Mouse (Mus musculus): ENCODE measurements around the gene Gsg1l. TPM values are rescaled to one million over a fixed set of nuclear protein-coding genes. Genes with fewer than 3 reads are reported as not detected.

Gsg1l gene
- polyA plus RNA-seq, 1 experiment from 2014 or later: 0.55 TPM

GRCm38 (mm10) chr7:125992356-125992891 is 89.8 kb downstream of the Gsg1l start:
- H3K9ac ChIP-seq (ENCODE audit: low read length): no peak overlapping the region
- 64% methylated on average over 6 of the region's 6 CpGs for WGBS
- no peak for ATAC-seq (ENCODE audit: insufficient number of reproducible peaks, low FRiP score, low TSS enrichment, low read depth)
- no peaks in the 10 kb centered on the region for H3K27me3 ChIP-seq (ENCODE audit: control insufficient read depth, insufficient read depth, low read length)
- no peak overlapping the region for H3K27ac ChIP-seq (replicated peaks; ENCODE audit: low read depth, low read length)
- H3K4me2 ChIP-seq (ENCODE audit: low read depth, severe bottlenecking): no peak overlapping the region
- peaks cover 5% of the 10 kb centered on the region for H3K4me1 ChIP-seq (ENCODE audit: control insufficient read depth, insufficient read depth, low read length)
- no peaks in the 10 kb centered on the region for H3K9me3 ChIP-seq (ENCODE audit: control insufficient read depth, low read length)
- H3K4me3 ChIP-seq (ENCODE audit: low read depth, low read length): no peak overlapping the region
- H3K36me3 ChIP-seq (ENCODE audit: control insufficient read depth, insufficient read depth, low read length): no peaks in the 10 kb centered on the region
- DNase-seq (ENCODE audit: low spot score): no peak

- Histone ChIP-seq H3K27ac (replicated peaks; ENCODE audit: low read depth, low read length) (no peak overlapping the region), H3K4me2 (ENCODE audit: low read depth, severe bottlenecking) (no peak overlapping the region), H3K36me3 (ENCODE audit: control insufficient read depth, insufficient read depth, low read length) (no peaks in the 10 kb centered on the region), H3K4me3 (ENCODE audit: low read depth, low read length) (no peak overlapping the region), H3K9me3 (ENCODE audit: control insufficient read depth, low read length) (no peaks in the 10 kb centered on the region), H3K9ac (ENCODE audit: low read length) (no peak overlapping the region), H3K4me1 (ENCODE audit: control insufficient read depth, insufficient read depth, low read length) (peaks cover 5% of the 10 kb centered on the region), H3K27me3 (ENCODE audit: control insufficient read depth, insufficient read depth, low read length) (no peaks in the 10 kb centered on the region)
- no peak for ATAC-seq (ENCODE audit: insufficient number of reproducible peaks, low FRiP score, low TSS enrichment, low read depth)
- DNase-seq (ENCODE audit: low spot score): no peak
- 60% methylated on average over 2 of the region's 2 CpGs for WGBS
These were observed 90.4 kb downstream of the Gsg1l start for GRCm38 (mm10) chr7:125991846-125992245.

- DNase-seq (ENCODE audit: low spot score) (no peak), ATAC-seq (ENCODE audit: insufficient number of reproducible peaks, low FRiP score, low TSS enrichment, low read depth) (no peak)
- no peak overlapping the region for H3K4me3 ChIP-seq (ENCODE audit: low read depth, low read length)
- H3K4me1 ChIP-seq (ENCODE audit: control insufficient read depth, insufficient read depth, low read length): peaks cover 5% of the 10 kb centered on the region
- H3K4me2 ChIP-seq (ENCODE audit: low read depth, severe bottlenecking): no peak overlapping the region
- H3K9ac ChIP-seq (ENCODE audit: low read length): no peak overlapping the region
- H3K27ac ChIP-seq (replicated peaks; ENCODE audit: low read depth, low read length): no peak overlapping the region
- H3K9me3 ChIP-seq (ENCODE audit: control insufficient read depth, low read length): no peaks in the 10 kb centered on the region
- no peaks in the 10 kb centered on the region for H3K27me3 ChIP-seq (ENCODE audit: control insufficient read depth, insufficient read depth, low read length)
- no peaks in the 10 kb centered on the region for H3K36me3 ChIP-seq (ENCODE audit: control insufficient read depth, insufficient read depth, low read length)
- WGBS: 89% methylated on average over 7 of the region's 7 CpGs
These were observed 92.2 kb downstream of the Gsg1l start for GRCm38 (mm10) chr7:125989969-125990368.

GRCm38 (mm10) chr7:125989489-125989888 is 92.7 kb downstream of the Gsg1l start:
- no peak for DNase-seq (ENCODE audit: low spot score)

GRCm38 (mm10) chr7:125988326-125988725 is 93.9 kb downstream of the Gsg1l start:
- DNase-seq (ENCODE audit: low spot score) (no peak), ATAC-seq (ENCODE audit: insufficient number of reproducible peaks, low FRiP score, low TSS enrichment, low read depth) (no peak)
- WGBS: 91% methylated on average over 3 of the region's 3 CpGs
- H3K36me3 ChIP-seq (ENCODE audit: control insufficient read depth, insufficient read depth, low read length): no peaks in the 10 kb centered on the region
- no peaks in the 10 kb centered on the region for H3K9me3 ChIP-seq (ENCODE audit: control insufficient read depth, low read length)
- H3K4me2 ChIP-seq (ENCODE audit: low read depth, severe bottlenecking): no peak overlapping the region
- H3K9ac ChIP-seq (ENCODE audit: low read length): no peak overlapping the region
- no peaks in the 10 kb centered on the region for H3K27me3 ChIP-seq (ENCODE audit: control insufficient read depth, insufficient read depth, low read length)
- H3K4me3 ChIP-seq (ENCODE audit: low read depth, low read length): no peak overlapping the region
- peaks cover 9% of the 10 kb centered on the region for H3K4me1 ChIP-seq (ENCODE audit: control insufficient read depth, insufficient read depth, low read length)
- no peak overlapping the region for H3K27ac ChIP-seq (replicated peaks; ENCODE audit: low read depth, low read length)

More at GRCm38 (mm10) chr7:125989489-125989888, 92.7 kb downstream of the Gsg1l start:
- Histone ChIP-seq H3K27me3 (ENCODE audit: control insufficient read depth, insufficient read depth, low read length) (no peaks in the 10 kb centered on the region), H3K4me3 (ENCODE audit: low read depth, low read length) (no peak overlapping the region), H3K27ac (replicated peaks; ENCODE audit: low read depth, low read length) (no peak overlapping the region), H3K4me1 (ENCODE audit: control insufficient read depth, insufficient read depth, low read length) (peaks cover 5% of the 10 kb centered on the region), H3K36me3 (ENCODE audit: control insufficient read depth, insufficient read depth, low read length) (no peaks in the 10 kb centered on the region), H3K4me2 (ENCODE audit: low read depth, severe bottlenecking) (no peak overlapping the region), H3K9me3 (ENCODE audit: control insufficient read depth, low read length) (no peaks in the 10 kb centered on the region), H3K9ac (ENCODE audit: low read length) (no peak overlapping the region)
- WGBS: 41% methylated on average over 4 of the region's 4 CpGs
- no peak for ATAC-seq (ENCODE audit: insufficient number of reproducible peaks, low FRiP score, low TSS enrichment, low read depth)

- Histone ChIP-seq H3K27ac (replicated peaks; ENCODE audit: low read depth, low read length) (no peak overlapping the region), H3K9ac (ENCODE audit: low read length) (no peak overlapping the region)
These were observed 95.1 kb downstream of the Gsg1l start for GRCm38 (mm10) chr7:125987117-125987516.

GRCm38 (mm10) chr7:125985565-125985964 is 96.6 kb downstream of the Gsg1l start:
- Histone ChIP-seq H3K9me3 (ENCODE audit: control insufficient read depth, low read length) (no peaks in the 10 kb centered on the region), H3K36me3 (ENCODE audit: control insufficient read depth, insufficient read depth, low read length) (no peaks in the 10 kb centered on the region), H3K4me3 (ENCODE audit: low read depth, low read length) (no peak overlapping the region), H3K4me1 (ENCODE audit: control insufficient read depth, insufficient read depth, low read length) (peaks cover 9% of the 10 kb centered on the region), H3K27ac (replicated peaks; ENCODE audit: low read depth, low read length) (no peak overlapping the region), H3K9ac (ENCODE audit: low read length) (no peak overlapping the region), H3K4me2 (ENCODE audit: low read depth, severe bottlenecking) (no peak overlapping the region), H3K27me3 (ENCODE audit: control insufficient read depth, insufficient read depth, low read length) (no peaks in the 10 kb centered on the region)
- DNase-seq (ENCODE audit: low spot score) (peak; percentile 66), ATAC-seq (ENCODE audit: insufficient number of reproducible peaks, low FRiP score, low TSS enrichment, low read depth) (no peak)
- WGBS: 68% methylated on average over 10 of the region's 10 CpGs

More at GRCm38 (mm10) chr7:125987117-125987516, 95.1 kb downstream of the Gsg1l start:
- Histone ChIP-seq H3K4me3 (ENCODE audit: low read depth, low read length) (no peak overlapping the region), H3K4me1 (ENCODE audit: control insufficient read depth, insufficient read depth, low read length) (peaks cover 9% of the 10 kb centered on the region), H3K36me3 (ENCODE audit: control insufficient read depth, insufficient read depth, low read length) (no peaks in the 10 kb centered on the region), H3K9me3 (ENCODE audit: control insufficient read depth, low read length) (no peaks in the 10 kb centered on the region), H3K4me2 (ENCODE audit: low read depth, severe bottlenecking) (no peak overlapping the region), H3K27me3 (ENCODE audit: control insufficient read depth, insufficient read depth, low read length) (no peaks in the 10 kb centered on the region)
- no peak for DNase-seq (ENCODE audit: low spot score)
- ATAC-seq (ENCODE audit: insufficient number of reproducible peaks, low FRiP score, low TSS enrichment, low read depth): no peak
- 86% methylated on average over 3 of the region's 3 CpGs for WGBS

GRCm38 (mm10) chr7:125983902-125984841 is 98.0 kb downstream of the Gsg1l start:
- H3K27me3 ChIP-seq (ENCODE audit: control insufficient read depth, insufficient read depth, low read length): no peaks in the 10 kb centered on the region
- no peak overlapping the region for H3K9ac ChIP-seq (ENCODE audit: low read length)
- H3K36me3 ChIP-seq (ENCODE audit: control insufficient read depth, insufficient read depth, low read length): no peaks in the 10 kb centered on the region
- DNase-seq (ENCODE audit: low spot score) (no peak), ATAC-seq (ENCODE audit: insufficient number of reproducible peaks, low FRiP score, low TSS enrichment, low read depth) (no peak)
- no peak overlapping the region for H3K27ac ChIP-seq (replicated peaks; ENCODE audit: low read depth, low read length)
- 44% methylated on average over 12 of the region's 12 CpGs for WGBS
- no peaks in the 10 kb centered on the region for H3K9me3 ChIP-seq (ENCODE audit: control insufficient read depth, low read length)
- no peak overlapping the region for H3K4me3 ChIP-seq (ENCODE audit: low read depth, low read length)
- H3K4me2 ChIP-seq (ENCODE audit: low read depth, severe bottlenecking): no peak overlapping the region
- H3K4me1 ChIP-seq (ENCODE audit: control insufficient read depth, insufficient read depth, low read length): peaks cover 5% of the 10 kb centered on the region; the same call in 1 of the 2 replicates

All from limb, embryonic 11.5 days (tissue).